Mouse (Mus musculus): ENCODE data around the gene Spata2l. TPM values are rescaled to one million over a fixed set of nuclear protein-coding genes. Genes with fewer than 3 reads are reported as not detected.
A peak's percentile ranks its signal among the peaks of the same experiment; 100 is the strongest.
"Not testable (repeated sequence)": the region's sequence is repeated elsewhere in the genome, so short reads cannot be mapped to it uniquely, and the experiment has no call there.

The Spata2l gene
- polyA plus RNA-seq (2014; fragmentation: Nextera tagmentation; extraction: Ambion mirVana), result 7.0 and 7.3 TPM in 2 replicates

DNA sequence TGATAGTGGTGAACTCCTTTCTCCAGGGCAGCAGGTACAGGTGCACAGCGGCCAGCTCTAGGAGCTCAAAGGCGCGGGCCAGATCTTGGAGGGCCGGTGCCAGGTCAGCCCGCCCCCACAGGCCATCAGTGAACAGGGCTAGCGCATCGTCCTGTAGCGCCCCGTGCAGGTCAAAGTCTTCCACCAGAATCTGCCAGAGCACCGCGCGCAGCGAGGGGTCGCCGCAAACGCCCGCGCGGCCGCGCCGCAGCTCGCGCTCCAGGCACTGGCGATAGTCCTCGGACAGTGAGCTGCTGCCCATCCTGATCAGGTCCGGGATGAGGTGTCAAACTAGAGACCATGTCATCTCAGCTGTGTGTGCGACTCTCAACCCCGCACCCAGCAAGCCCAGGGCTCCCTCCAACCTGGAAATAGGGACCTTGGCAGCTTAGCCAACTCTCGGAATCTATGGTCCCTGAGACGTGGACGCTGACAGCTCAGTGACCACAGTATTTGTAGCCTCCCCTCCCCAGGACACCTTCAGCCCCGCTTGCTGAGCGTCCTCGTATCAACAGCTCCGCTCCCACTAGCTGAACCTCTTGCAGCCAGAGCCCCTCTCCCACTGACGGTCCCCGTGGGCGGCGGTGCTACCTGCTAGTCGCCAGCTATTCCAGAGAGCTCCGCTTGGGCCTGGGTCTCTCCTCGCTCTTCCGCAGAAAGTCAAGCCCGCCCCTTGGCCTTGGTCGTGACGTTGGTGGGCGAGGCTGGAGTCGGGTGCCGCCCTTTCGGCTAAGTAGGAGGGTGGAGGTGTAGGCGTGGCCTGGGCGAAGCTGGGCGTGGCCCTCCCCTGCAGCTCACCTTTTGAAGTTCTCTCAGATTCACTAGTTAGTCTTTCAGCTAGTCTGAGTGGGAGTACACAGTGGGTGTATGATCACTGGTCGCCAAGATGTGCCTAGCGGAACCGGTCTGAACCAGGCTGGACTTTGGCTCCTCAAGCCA, at the start of gene Spata2l:
Gene Spata2l, minus strand, starts transcription at position 714 of the 978 bp plus-strand sequence.
- peak within 1 kb of the TSS; percentile 52 for H3K4me2 ChIP-seq (ENCODE audit: low read depth, low read length)
- ATAC-seq (ENCODE audit: low read depth), result peak; percentile 77
- peak within 1 kb of the TSS; percentile 35 for H3K9ac ChIP-seq (replicated peaks; ENCODE audit: low read depth, low read length)
- WGBS, result 1% methylated on average over 57 of the region's 57 CpGs
- H3K4me1 ChIP-seq (ENCODE audit: control insufficient read depth, insufficient read depth, low read length), result peaks cover 3% of the 10 kb centered on the region; the same call in 1 of the 2 replicates
- H3K9me3 ChIP-seq (ENCODE audit: control insufficient read depth, low read length), result no peaks in the 10 kb centered on the region
- H3K27ac ChIP-seq (ENCODE audit: low read depth, low read length), result no peak within 1 kb of the TSS
- no peaks in the 10 kb centered on the region for H3K36me3 ChIP-seq (ENCODE audit: control insufficient read depth, insufficient read depth, low read length)
- H3K27me3 ChIP-seq (ENCODE audit: control insufficient read depth, insufficient read depth, low read length), result no peaks in the 10 kb centered on the region
- H3K4me3 ChIP-seq (ENCODE audit: low read depth, low read length), result peak within 1 kb of the TSS; percentile 31

DNA sequence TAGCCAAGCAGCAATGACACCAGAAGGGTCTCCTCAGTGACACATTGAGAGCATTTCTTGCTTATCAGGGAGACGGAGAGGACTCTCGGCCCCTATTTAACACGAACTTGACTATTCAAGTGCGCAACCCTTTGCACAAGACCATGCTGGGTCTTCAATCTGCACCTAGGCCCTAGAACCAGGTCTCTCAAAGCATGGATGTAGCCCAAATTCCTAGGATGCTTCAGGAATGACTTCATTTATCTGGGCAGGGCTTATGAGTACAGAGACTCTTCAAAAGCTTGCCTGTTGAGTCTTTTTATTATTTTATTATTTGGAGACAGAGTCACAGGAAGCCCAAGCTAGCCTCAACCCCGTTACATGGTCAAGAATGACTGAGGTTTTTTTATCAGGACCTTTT, 48.5 kb upstream of the Spata2l start:
- 93% methylated on average over 5 of the region's 5 CpGs for WGBS
- H3K36me3 ChIP-seq (ENCODE audit: control insufficient read depth, insufficient read depth, low read length), result no peaks in the 10 kb centered on the region
- H3K9me3 ChIP-seq (ENCODE audit: control insufficient read depth, low read length), result no peaks in the 10 kb centered on the region
- no peak overlapping the region for H3K4me3 ChIP-seq (ENCODE audit: low read depth, low read length)
- no peak for ATAC-seq (ENCODE audit: low read depth)
- H3K9ac ChIP-seq (replicated peaks; ENCODE audit: low read depth, low read length), result no peak overlapping the region
- no peaks in the 10 kb centered on the region for H3K4me1 ChIP-seq (ENCODE audit: control insufficient read depth, insufficient read depth, low read length)
- no peak overlapping the region for H3K4me2 ChIP-seq (ENCODE audit: low read depth, low read length)
- H3K27ac ChIP-seq (ENCODE audit: low read depth, low read length), result no peak overlapping the region
- H3K27me3 ChIP-seq (ENCODE audit: control insufficient read depth, insufficient read depth, low read length), result no peaks in the 10 kb centered on the region

DNA sequence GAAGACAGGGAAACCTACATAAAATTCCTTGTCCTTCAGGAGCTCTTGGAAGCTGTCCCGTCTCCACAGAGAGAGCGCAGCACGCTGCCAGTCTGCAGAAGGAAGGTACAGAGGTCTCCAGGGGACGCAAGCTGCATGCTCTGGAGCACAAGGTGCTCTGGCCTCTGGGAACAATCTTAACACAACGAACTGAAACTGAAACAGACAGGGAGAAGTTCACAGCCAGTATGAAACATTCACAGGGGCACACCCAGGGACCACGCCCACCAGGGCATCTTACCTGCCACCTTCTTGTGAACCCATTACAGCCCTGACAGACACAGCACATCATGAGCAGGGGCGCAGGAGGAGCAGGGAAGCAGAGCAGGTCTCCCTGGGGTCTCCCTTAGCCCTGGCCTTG, 48.0 kb upstream of the Spata2l start:
- Histone ChIP-seq H3K36me3 (ENCODE audit: control insufficient read depth, insufficient read depth, low read length) (no peaks in the 10 kb centered on the region), H3K9ac (replicated peaks; ENCODE audit: low read depth, low read length) (no peak overlapping the region), H3K27ac (ENCODE audit: low read depth, low read length) (no peak overlapping the region), H3K4me3 (ENCODE audit: low read depth, low read length) (no peak overlapping the region), H3K4me1 (ENCODE audit: control insufficient read depth, insufficient read depth, low read length) (no peaks in the 10 kb centered on the region), H3K27me3 (ENCODE audit: control insufficient read depth, insufficient read depth, low read length) (no peaks in the 10 kb centered on the region), H3K4me2 (ENCODE audit: low read depth, low read length) (no peak overlapping the region), H3K9me3 (ENCODE audit: control insufficient read depth, low read length) (no peaks in the 10 kb centered on the region)
- no peak for ATAC-seq (ENCODE audit: low read depth)
- 91% methylated on average over 7 of the region's 7 CpGs for WGBS

DNA sequence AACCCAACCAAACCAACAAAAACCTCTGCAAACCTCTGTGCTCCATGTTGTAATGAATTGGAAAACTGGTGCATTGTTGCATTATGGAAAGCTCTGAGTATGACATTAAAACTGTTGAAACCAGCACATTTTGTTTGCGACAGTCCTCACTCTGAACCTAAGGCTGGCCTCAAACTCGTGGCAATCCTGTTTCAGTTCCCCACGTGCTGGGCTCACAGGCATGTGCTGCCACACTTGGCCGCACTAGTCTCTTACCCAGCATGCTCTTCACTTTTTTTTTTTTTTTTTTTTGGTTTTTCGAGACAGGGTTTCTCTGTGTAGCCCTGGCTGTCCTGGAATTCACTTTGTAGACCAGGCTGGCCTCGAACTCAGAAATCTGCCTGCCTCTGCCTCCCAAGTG, 47.0 kb upstream of the Spata2l start:
- H3K27ac ChIP-seq (ENCODE audit: low read depth, low read length); H3K4me2 ChIP-seq (ENCODE audit: low read depth, low read length); ATAC-seq (ENCODE audit: low read depth); H3K27me3 ChIP-seq (ENCODE audit: control insufficient read depth, insufficient read depth, low read length); H3K4me1 ChIP-seq (ENCODE audit: control insufficient read depth, insufficient read depth, low read length); H3K4me3 ChIP-seq (ENCODE audit: low read depth, low read length); H3K9me3 ChIP-seq (ENCODE audit: control insufficient read depth, low read length); H3K36me3 ChIP-seq (ENCODE audit: control insufficient read depth, insufficient read depth, low read length); H3K9ac ChIP-seq (replicated peaks; ENCODE audit: low read depth, low read length): not testable (repeated sequence)
- 89% methylated on average over 5 of the region's 6 CpGs for WGBS

DNA sequence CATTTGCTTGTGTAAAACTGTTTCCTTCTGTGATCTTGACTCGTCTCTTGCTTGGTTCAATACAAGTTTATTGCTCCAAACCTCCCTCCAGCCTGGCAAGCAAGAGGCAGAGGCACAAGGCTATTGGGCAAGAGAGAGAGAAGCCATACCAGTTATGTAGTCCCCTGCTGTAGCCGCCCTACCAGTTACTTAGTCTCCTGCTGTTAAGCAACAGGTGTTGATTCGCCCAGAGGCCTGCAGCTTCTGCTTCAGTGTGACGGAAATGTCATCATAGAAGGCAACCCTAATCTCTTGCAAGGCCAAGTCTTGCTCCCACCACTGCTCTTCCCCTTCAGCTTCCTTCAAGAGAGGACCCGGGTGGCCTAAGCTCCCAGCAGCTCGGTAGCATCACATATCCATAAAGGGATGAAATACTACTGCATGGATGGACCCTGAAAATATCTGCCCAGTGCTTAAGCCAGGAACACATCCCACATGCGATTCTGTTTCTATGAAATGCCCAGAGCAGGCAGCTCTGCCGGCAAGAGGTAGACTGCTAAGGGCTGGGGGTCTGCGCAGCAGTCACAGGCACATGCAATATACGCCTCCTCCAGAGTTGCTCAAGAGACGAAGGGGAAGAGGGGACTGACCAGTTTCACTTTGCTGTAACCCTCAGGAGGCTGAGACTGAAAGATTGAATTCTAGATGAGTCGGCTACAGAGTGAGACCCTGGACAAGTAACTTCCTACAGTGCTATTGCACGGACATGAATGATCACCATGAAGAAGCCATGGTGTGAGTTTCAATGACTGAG, 44.5 kb upstream of the Spata2l start:
- Histone ChIP-seq H3K9me3 (ENCODE audit: control insufficient read depth, low read length) (no peaks in the 10 kb centered on the region), H3K27ac (ENCODE audit: low read depth, low read length) (no peak overlapping the region), H3K4me2 (ENCODE audit: low read depth, low read length) (no peak overlapping the region), H3K36me3 (ENCODE audit: control insufficient read depth, insufficient read depth, low read length) (no peaks in the 10 kb centered on the region), H3K27me3 (ENCODE audit: control insufficient read depth, insufficient read depth, low read length) (no peaks in the 10 kb centered on the region), H3K4me3 (ENCODE audit: low read depth, low read length) (no peak overlapping the region), H3K9ac (replicated peaks; ENCODE audit: low read depth, low read length) (no peak overlapping the region), H3K4me1 (ENCODE audit: control insufficient read depth, insufficient read depth, low read length) (no peaks in the 10 kb centered on the region)
- ATAC-seq (ENCODE audit: low read depth), result no peak
- WGBS, result 87% methylated on average over 13 of the region's 13 CpGs

DNA sequence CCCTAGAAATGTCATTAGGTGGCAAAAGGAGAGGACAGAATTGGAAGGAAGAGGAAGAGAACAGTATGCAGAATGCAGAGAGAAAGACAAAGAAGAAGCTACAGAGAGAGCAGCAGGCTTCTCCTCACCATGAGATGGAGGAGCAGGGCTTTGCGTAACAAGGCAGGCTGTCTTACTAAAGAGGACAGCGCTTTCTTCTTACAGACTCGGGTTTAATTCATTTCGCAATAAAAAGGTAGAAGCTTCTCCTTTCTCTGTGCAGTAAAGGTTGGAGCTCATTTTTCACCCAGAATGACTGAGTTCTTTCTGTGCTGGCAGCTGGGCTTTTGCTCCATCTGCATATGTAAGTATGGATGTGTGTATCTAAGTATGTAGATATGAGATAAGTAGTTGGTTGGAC, 43.8 kb upstream of the Spata2l start:
- no peak overlapping the region for H3K4me3 ChIP-seq (ENCODE audit: low read depth, low read length)
- H3K27me3 ChIP-seq (ENCODE audit: control insufficient read depth, insufficient read depth, low read length), result no peaks in the 10 kb centered on the region
- no peaks in the 10 kb centered on the region for H3K36me3 ChIP-seq (ENCODE audit: control insufficient read depth, insufficient read depth, low read length)
- H3K4me1 ChIP-seq (ENCODE audit: control insufficient read depth, insufficient read depth, low read length), result no peaks in the 10 kb centered on the region
- H3K9me3 ChIP-seq (ENCODE audit: control insufficient read depth, low read length), result no peaks in the 10 kb centered on the region
- no peak for ATAC-seq (ENCODE audit: low read depth)
- no peak overlapping the region for H3K9ac ChIP-seq (replicated peaks; ENCODE audit: low read depth, low read length)
- WGBS, result 94% methylated on average over 4 of the region's 4 CpGs
- H3K27ac ChIP-seq (ENCODE audit: low read depth, low read length), result no peak overlapping the region
- H3K4me2 ChIP-seq (ENCODE audit: low read depth, low read length), result no peak overlapping the region

DNA sequence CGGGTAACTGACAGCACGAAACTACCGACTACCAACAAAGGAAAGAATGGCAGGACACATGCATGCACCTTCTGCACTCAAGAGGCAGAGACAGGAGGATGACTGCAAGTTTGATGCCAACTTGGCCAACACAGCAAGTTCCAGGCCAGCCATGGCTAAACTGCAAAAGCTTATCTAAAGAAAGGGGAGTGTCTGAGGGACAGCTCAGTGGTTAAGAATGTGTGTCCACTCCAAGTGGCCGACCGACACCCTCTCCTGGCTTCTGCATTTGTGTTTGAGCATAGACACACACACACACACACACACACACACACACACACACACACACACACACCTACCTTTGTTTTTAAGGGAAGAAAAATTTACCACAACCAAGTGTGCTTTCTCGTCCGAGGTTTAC, 42.4 kb upstream of the Spata2l start:
- H3K4me1 ChIP-seq (ENCODE audit: control insufficient read depth, insufficient read depth, low read length), result no peaks in the 10 kb centered on the region
- H3K27ac ChIP-seq (ENCODE audit: low read depth, low read length), result no peak overlapping the region
- no peak overlapping the region for H3K4me2 ChIP-seq (ENCODE audit: low read depth, low read length)
- no peak overlapping the region for H3K9ac ChIP-seq (replicated peaks; ENCODE audit: low read depth, low read length)
- H3K9me3 ChIP-seq (ENCODE audit: control insufficient read depth, low read length), result no peaks in the 10 kb centered on the region
- H3K4me3 ChIP-seq (ENCODE audit: low read depth, low read length), result no peak overlapping the region
- no peak for ATAC-seq (ENCODE audit: low read depth)
- no peaks in the 10 kb centered on the region for H3K27me3 ChIP-seq (ENCODE audit: control insufficient read depth, insufficient read depth, low read length)
- H3K36me3 ChIP-seq (ENCODE audit: control insufficient read depth, insufficient read depth, low read length), result no peaks in the 10 kb centered on the region
- 79% methylated on average over 7 of the region's 7 CpGs for WGBS

DNA sequence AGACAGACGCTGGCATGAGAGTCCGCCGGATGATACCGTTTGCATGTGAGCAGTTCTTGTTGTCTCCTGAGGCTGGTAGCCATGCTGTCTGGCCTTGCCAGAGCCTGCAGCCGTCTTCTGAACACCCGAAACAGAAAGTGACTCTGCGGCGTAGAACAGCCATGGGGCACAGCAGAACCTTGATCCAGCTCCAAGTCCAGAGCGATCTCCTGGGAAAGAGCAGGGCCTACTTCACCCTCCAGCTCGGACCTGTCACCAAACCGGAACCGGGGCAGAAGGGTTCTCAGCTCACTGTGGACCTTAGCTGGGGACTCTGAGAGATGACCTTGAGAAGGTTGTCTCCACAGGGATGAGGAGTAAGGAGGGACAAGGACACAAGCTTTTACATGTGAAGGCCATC, 39.1 kb upstream of the Spata2l start:
- WGBS, result 94% methylated on average over 12 of the region's 12 CpGs
- no peak overlapping the region for H3K9ac ChIP-seq (replicated peaks; ENCODE audit: low read depth, low read length)
- no peak overlapping the region for H3K4me2 ChIP-seq (ENCODE audit: low read depth, low read length)
- no peaks in the 10 kb centered on the region for H3K4me1 ChIP-seq (ENCODE audit: control insufficient read depth, insufficient read depth, low read length)
- H3K27ac ChIP-seq (ENCODE audit: low read depth, low read length), result no peak overlapping the region
- H3K9me3 ChIP-seq (ENCODE audit: control insufficient read depth, low read length), result no peaks in the 10 kb centered on the region
- no peak overlapping the region for H3K4me3 ChIP-seq (ENCODE audit: low read depth, low read length)
- ATAC-seq (ENCODE audit: low read depth), result no peak
- peaks cover 2% of the 10 kb centered on the region for H3K36me3 ChIP-seq (ENCODE audit: control insufficient read depth, insufficient read depth, low read length)
- no peaks in the 10 kb centered on the region for H3K27me3 ChIP-seq (ENCODE audit: control insufficient read depth, insufficient read depth, low read length)

DNA sequence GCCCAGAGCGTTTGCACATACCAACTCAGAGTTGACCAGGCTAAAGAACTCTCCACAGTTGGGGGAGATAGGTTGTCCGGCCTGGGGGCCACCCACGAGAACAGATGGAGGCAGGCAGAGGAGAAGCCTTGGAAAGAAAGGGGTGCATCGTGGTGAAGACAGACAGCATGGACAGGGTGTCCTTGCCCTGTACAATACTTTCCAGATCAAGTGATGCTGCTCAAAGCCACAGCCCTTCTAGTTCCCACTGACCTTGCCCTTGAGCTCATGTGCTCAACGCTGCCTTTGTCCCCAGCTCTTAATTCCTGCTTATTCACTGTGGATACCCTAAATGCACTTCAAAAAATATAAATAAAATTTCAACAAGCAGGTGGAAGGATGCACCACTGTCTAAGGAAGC, 38.4 kb upstream of the Spata2l start:
- 95% methylated on average over 5 of the region's 5 CpGs for WGBS
- Histone ChIP-seq H3K27me3 (ENCODE audit: control insufficient read depth, insufficient read depth, low read length) (no peaks in the 10 kb centered on the region), H3K4me1 (ENCODE audit: control insufficient read depth, insufficient read depth, low read length) (no peaks in the 10 kb centered on the region), H3K9me3 (ENCODE audit: control insufficient read depth, low read length) (no peaks in the 10 kb centered on the region), H3K4me2 (ENCODE audit: low read depth, low read length) (no peak overlapping the region), H3K36me3 (ENCODE audit: control insufficient read depth, insufficient read depth, low read length) (peaks cover 8% of the 10 kb centered on the region), H3K9ac (replicated peaks; ENCODE audit: low read depth, low read length) (no peak overlapping the region), H3K27ac (ENCODE audit: low read depth, low read length) (no peak overlapping the region), H3K4me3 (ENCODE audit: low read depth, low read length) (no peak overlapping the region)
- no peak for ATAC-seq (ENCODE audit: low read depth)
